Mouse (Mus musculus) erythroid progenitor cell, adult 5-6 weeks (primary cell): ENCODE data around the gene Cilp2. TPM values are rescaled to one million over a fixed set of nuclear protein-coding genes. Genes with fewer than 3 reads are reported as not detected.
A peak's percentile ranks its signal among the peaks of the same experiment; 100 is the strongest.

Experiments used
- ATAC-seq: replicated peaks from 2 replicates; pipeline ENCODE4 v1.8.0; 2016; ENCODE audit warnings: moderate number of reproducible peaks, mild to moderate bottlenecking, moderate TSS enrichment, inconsistent platforms; ENCODE audit not compliant: poor library complexity, low FRiP score, severe bottlenecking
- total RNA-seq, 2 experiments: library from RNA; stranded (forward) in 1 of 2; stranded (reverse) in 1 of 2; fragments of 150-400 nt in 1 of 2; fragments of 186-747, 209-891 nt in 1 of 2; gene quantifications; 2 replicates each; pipeline versions ENCODE4 v1.2.3 to v1.2.4; 2015 to 2017; ENCODE audit warnings: low replicate concordance in 2 of 2

The Cilp2 gene
- total RNA-seq, 2 experiments from 2014 or later: not detected

- ATAC-seq: no peak
Measured at GRCm38 (mm10) chr8:69877992-69878391, 9.5 kb downstream of the Cilp2 start.

- ATAC-seq: no peak
Measured at GRCm38 (mm10) chr8:69877396-69877795, 10.1 kb downstream of the Cilp2 start.

DNA sequence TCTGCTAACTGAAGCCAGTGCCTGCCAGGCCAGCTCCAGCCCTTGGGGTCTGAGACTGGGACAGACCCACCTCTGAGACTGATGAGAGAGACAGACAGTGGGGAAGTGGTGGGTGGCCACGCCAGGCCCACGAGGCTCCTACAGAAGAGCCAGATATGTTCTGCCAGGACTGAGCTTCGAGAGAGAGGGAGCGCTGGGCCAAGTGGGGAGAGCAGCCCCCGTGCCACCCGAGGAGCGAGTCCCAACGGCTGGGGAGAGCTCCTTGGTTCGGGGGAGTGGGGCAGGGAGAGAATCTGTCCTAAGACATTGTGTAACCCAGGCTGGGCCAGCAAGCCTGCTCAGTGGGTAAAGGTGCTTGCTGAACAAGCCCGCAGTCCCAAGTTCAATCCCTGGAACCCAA is 10.5 kb downstream of the Cilp2 start:
- ATAC-seq: no peak

- ATAC-seq: no peak
Measured at GRCm38 (mm10) chr8:69876097-69876496, 11.4 kb downstream of the Cilp2 start.

- ATAC-seq: no peak
Measured at GRCm38 (mm10) chr8:69874654-69875053, 12.8 kb downstream of the Cilp2 start.

DNA sequence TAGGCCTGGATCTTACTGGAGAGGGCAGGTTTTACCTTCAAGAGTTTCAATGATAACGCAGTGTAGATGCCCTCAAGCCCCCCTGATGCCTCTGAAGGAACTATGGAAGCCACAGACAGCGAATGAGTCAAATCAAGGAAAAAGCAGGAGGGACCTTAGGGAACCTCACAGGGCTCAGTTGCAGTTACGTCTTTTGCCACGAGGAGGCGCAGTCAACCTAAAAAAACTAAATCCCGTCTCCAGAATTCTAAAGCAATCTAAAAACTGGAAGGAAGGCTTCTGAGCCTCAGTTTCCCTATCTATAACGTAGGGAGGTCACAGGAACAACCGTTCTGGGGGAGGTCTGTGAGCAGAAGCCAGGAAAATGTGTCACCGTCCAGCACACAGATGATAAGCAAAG is 13.3 kb downstream of the Cilp2 start:
- ATAC-seq: peak; percentile 49; the same call in 1 of the 2 replicates

DNA sequence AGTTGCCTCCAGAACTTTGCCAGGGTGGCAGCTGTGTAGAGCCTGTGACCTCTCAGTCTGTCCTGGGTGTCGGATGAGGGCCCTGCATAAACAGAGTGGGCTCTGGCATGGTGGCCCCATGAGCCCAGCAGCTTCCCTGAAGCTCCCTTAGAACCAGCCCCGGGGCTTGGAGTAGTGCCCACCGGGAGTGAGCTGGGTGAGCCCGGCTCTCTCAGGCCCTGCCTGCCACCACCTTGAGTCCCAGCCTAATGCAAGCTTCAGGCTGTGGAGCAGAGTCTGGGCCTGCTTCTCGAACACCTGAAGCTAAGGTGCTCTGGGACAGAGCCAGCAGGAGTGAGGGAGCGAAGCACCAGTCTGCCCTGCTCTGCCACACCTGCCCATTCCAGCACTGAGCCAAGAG is 16.6 kb downstream of the Cilp2 start:
- no peak for ATAC-seq

DNA sequence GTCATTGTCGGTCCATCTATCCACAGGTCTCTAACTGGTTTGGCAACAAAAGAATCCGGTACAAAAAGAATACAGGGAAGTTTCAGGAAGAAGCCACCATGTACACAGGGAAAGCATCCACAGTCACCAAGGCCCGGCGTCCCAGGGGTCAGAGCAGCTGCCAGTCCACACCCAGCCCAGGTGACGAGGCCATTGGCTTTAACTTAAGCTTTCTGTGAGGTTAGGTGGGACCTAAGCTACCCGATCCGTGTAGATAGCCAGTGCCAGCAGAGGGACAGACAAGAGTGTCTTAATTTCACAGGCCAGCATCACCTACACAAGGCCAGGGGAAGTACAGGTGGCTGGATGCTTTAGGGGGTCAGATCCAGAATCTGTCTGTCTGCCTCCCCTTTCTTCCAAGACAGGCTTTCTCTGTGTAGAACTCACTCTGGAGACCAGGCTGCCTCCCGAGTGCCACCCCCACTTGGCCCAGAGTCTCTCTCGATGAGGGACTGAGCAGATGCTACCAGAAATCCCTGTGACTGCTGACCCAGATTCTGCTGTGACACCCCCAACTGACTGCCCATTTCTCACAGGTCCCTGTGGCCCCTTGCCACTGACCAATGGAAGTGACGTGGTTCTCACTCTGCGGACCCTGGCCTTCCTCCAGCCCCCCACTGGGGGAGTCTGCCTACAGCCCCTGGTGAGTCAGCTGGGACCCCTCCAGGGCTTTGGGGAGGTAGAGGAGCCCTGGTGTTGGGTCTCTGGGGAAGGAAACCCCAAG is 17.3 kb downstream of the Cilp2 start:
- ATAC-seq: no peak

GRCm38 (mm10) chr8:69867696-69868326 is 19.7 kb downstream of the Cilp2 start:
- ATAC-seq: no peak

DNA sequence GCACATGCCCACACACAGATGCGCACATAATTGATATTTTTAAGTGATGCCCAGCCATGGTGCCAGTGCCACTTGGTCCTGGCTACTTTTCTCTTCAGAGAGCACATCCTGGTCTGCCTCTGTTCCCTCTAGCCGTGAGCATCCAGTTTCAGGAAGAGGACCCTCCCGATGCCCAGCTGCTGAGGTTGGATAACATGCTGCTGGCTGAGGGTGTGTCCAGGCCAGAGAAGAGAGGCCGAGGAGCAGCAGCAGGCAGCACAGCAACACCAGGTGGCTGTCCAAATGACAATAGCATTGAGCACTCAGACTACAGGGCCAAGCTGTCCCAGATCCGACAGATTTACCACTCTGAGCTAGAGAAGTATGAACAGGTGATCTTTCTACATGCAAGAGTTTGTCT is 23.3 kb downstream of the Cilp2 start:
- ATAC-seq: peak; percentile 80

- peak; percentile 37; the same call in 1 of the 2 replicates for ATAC-seq
Measured at GRCm38 (mm10) chr8:69863387-69864020, 24.0 kb downstream of the Cilp2 start.

DNA sequence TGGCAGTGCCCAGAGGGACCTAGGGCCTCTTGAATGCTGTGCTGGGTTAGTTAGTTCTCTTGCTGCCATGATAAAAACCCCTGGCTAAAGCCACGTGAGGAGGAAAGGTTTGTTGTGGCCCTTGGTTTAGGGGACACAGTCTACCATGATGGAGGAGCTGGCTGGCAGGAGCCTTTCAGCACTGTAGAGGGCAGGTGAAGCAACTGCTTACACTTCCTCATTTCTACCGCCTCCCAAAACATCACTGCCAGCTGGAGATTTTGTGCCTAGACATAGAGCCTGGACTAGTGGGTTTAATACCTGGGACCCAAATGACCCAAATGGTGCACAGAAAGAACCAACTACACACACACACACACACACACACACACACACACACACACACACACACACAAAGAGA is 26.2 kb downstream of the Cilp2 start:
- ATAC-seq: no peak

DNA sequence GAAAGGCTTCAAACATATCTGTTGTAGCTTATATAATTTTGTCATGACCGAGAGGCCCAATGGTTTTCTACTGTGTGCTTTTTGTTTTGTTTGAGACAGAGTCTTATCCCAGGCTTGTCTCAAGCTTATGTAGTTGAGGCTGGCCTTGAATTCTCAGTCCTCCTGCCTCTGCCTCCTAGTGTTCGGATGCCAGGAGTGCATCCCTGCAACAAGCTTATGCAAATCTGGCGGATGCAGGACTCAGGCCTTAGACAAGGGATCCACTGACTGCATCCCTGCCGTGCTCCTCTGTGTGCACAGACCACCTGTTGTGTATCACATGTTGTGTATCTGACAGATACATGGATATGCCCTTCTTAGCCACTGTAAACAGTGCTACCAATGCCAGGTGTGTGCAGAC is 26.7 kb downstream of the Cilp2 start:
- ATAC-seq: no peak

GRCm38 (mm10) chr8:69853869-69854268 is 33.6 kb downstream of the Cilp2 start:
- no peak for ATAC-seq

- ATAC-seq: peak; percentile 86
Measured at GRCm38 (mm10) chr8:69850926-69851506, 36.5 kb downstream of the Cilp2 start.

- peak; percentile 72 for ATAC-seq
Measured at GRCm38 (mm10) chr8:69849899-69850298, 37.6 kb downstream of the Cilp2 start.

- no peak for ATAC-seq
Measured at GRCm38 (mm10) chr8:69848951-69849350, 38.5 kb downstream of the Cilp2 start.

GRCm38 (mm10) chr8:69847167-69848065 is 40.1 kb downstream of the Cilp2 start:
- no peak for ATAC-seq

- no peak for ATAC-seq
Measured at GRCm38 (mm10) chr8:69837057-69837682, 50.3 kb downstream of the Cilp2 start.
